Mouse (Mus musculus) heart, embryonic 14.5 days (tissue): ENCODE data around the gene Elf2. TPM values are rescaled to one million over a fixed set of nuclear protein-coding genes. Genes with fewer than 3 reads are reported as not detected.
A peak's percentile ranks its signal among the peaks of the same experiment; 100 is the strongest.

ENCODE experiments used
- ATAC-seq: fragments of 200-750 bp; cut with Nextera tagmentation; 2 replicates; pipeline ENCODE4 v1.8.0; 2017; ENCODE audit warnings: low read depth, moderate TSS enrichment; ENCODE audit not compliant: insufficient number of reproducible peaks, insufficient read depth, low FRiP score
- H3K27ac ChIP-seq, 2 experiments: fragments of 200-500 bp in 1 of 2; fragments of 300-500 bp in 1 of 2; sonication (generic) in 1 of 2; replicated peaks in 1 of 2; 2 replicates each; pipeline ENCODE4 v1.5.1; 2012 to 2014; ENCODE audit warnings: low read depth in 2 of 2, low read length in 2 of 2, control low read depth in 1 of 2, mild to moderate bottlenecking in 1 of 2, mixed read lengths in 1 of 2; ENCODE audit not compliant: control insufficient read depth in 1 of 2, insufficient read depth in 1 of 2
- H3K27me3 ChIP-seq: fragments of 300-500 bp; sonication (generic); 2 replicates; pipeline ENCODE4 v1.6.1; 2014; ENCODE audit warnings: mild to moderate bottlenecking, low read length, control low read depth; ENCODE audit not compliant: control insufficient read depth, insufficient read depth
- H3K36me3 ChIP-seq: fragments of 300-500 bp; sonication (generic); 2 replicates; pipeline ENCODE4 v1.6.1; 2014; ENCODE audit warnings: mild to moderate bottlenecking, control low read depth, low read length, mixed read lengths; ENCODE audit not compliant: control insufficient read depth, insufficient read depth
- H3K4me1 ChIP-seq, 2 experiments: fragments of 200-500 bp in 1 of 2; fragments of 300-500 bp in 1 of 2; sonication (generic) in 1 of 2; 2 replicates each; pipeline ENCODE4 v1.6.1; 2012 to 2014; ENCODE audit warnings: low read length in 2 of 2, control low read depth in 1 of 2, mixed read lengths in 1 of 2; ENCODE audit not compliant: control insufficient read depth in 2 of 2, insufficient read depth in 2 of 2
- H3K4me2 ChIP-seq: fragments of 300-500 bp; sonication (generic); 2 replicates; pipeline ENCODE4 v1.6.1; 2014; ENCODE audit warnings: mild to moderate bottlenecking, low read length
- H3K4me3 ChIP-seq, 2 experiments: fragments of 200-500 bp in 1 of 2; fragments of 300-500 bp in 1 of 2; sonication (generic) in 1 of 2; 2 replicates each; pipeline ENCODE4 v1.5.1; 2012 to 2014; ENCODE audit warnings: low read length in 2 of 2, mild to moderate bottlenecking in 2 of 2, control low read depth in 1 of 2, low read depth in 1 of 2, moderate library complexity in 1 of 2; ENCODE audit not compliant: control insufficient read depth in 1 of 2, insufficient read depth in 1 of 2
- H3K9ac ChIP-seq: fragments of 300-500 bp; sonication (generic); 2 replicates; pipeline ENCODE4 v1.6.1; 2014; ENCODE audit warnings: mild to moderate bottlenecking, low read length
- H3K9me3 ChIP-seq: fragments of 300-500 bp; sonication (generic); 2 replicates; pipeline ENCODE4 v1.6.1; 2016; ENCODE audit warnings: low read length, control low read depth; ENCODE audit not compliant: control insufficient read depth
- WGBS: fragments of 180-500 bp; shearing (Covaris S2); extraction: QIAGEN DNeasy Blood & Tissue Kit; methylation state at CpG from one replicate; pipeline ENCODE4 v1.1.7; 2014; 5-methylcytosine and 5-hydroxymethylcytosine counted together
- polyA plus RNA-seq: library from polyadenylated mRNA; unstranded; fragments of >200 nt; fragmentation: Nextera tagmentation; extraction: Ambion mirVana; gene quantifications from 2 replicates; pipeline ENCODE4 v1.2.1, GENCODE M21; 2014

The Elf2 gene
- polyA plus RNA-seq, 1 experiment from 2014 or later = 60.7 TPM

DNA sequence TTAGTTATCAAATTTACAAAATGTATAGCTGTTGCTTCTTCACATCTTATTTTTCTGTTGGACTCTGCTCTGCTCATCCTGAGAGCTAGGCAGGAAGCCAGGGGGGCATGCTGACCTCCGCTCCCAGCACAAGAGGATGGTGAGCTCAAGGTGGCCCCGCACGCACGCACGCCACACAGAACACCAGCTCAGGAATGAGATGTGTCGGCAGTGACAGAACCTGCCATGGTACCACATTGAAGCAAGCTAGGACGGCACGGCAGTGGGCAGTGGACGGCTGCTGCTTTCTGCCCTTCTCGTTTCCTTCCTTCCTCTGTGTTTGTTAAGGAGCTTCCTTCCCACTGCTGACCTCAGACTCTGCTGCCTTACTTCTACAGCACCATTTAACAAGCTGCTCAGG lies 23.6 kb downstream of the Elf2 start:
- no peak for ATAC-seq
- no peaks in the 10 kb centered on the region for H3K9me3 ChIP-seq
- H3K4me2 ChIP-seq = no peak overlapping the region
- no peak overlapping the region for H3K4me3 ChIP-seq
- no peak overlapping the region for H3K27ac ChIP-seq
- peaks cover 3 to 9% of the 10 kb centered on the region in 2 experiments; a peak in 2 of 4 replicates for H3K4me1 ChIP-seq
- peaks cover 18% of the 10 kb centered on the region for H3K36me3 ChIP-seq
- H3K9ac ChIP-seq = no peak overlapping the region
- H3K27me3 ChIP-seq = no peaks in the 10 kb centered on the region
- WGBS = 40% methylated on average over 10 of the region's 10 CpGs

DNA sequence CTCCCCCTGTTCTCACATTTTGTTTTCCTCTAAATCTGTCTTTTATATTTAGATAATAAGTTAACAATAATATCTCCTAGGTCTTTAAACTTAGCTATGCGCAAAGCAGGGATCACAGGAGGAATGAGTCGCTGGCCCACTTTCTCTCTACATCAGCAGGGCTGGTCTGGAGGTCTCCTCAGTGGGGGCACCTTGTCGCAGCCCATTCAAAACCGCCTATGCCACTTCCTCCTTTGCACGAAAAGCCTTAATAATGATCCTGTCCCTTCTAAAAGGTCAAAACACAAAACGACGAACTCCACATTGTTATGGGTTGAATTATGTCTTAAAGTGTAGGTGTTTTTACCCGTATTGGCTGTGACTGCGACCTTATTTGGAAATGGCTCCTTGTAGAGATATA lies 28.8 kb downstream of the Elf2 start:
- Histone ChIP-seq H3K36me3 (peaks cover 8% of the 10 kb centered on the region), H3K9ac (no peak overlapping the region), H3K9me3 (no peaks in the 10 kb centered on the region), H3K4me3 (no peak overlapping the region), H3K4me1 (peaks cover 6 to 21% of the 10 kb centered on the region in 2 experiments), H3K4me2 (no peak overlapping the region), H3K27me3 (no peaks in the 10 kb centered on the region), H3K27ac (no peak overlapping the region)
- 40% methylated on average over 9 of the region's 9 CpGs for WGBS
- ATAC-seq = no peak

DNA sequence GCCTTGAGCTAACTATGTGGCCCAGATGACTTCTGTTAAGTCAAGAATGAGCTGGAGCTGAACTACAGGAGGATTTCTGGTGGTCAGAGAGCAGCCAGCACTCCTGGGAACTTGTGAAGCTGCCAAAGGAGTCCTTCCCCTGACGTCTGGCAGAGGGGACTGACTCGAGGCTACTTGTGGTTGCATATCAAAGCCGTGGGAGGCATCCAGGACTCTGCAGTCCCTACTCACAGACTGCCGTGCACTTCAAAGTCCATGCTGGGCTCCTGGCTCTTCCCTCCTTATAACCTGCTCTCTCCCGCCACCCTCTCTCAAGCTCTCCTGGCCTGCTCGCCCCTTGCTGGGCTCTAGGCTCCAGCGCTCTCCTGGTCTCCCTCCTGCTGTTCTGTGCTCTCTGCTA lies 30.4 kb downstream of the Elf2 start:
- WGBS = 17% methylated on average over 7 of the region's 7 CpGs

DNA sequence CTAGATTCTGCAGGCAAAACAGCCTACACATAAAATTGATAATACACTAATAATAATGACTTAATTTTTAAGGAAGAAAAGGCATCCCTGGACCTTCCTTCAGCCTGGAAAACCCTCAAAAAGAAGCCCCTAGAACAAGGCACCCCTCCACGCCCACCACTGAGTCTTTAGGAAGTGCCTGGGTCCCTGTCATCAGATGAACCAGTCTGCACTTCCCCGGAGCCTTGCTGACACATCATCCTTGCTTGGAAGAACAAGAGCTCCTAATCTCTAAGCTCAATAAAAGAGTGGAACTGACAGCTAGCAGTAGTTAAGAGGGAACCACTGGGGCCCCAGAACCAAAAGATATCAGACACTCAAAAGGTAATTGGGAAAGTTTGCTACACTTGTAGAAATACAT lies 33.8 kb downstream of the Elf2 start:
- H3K9ac ChIP-seq = no peak overlapping the region
- peaks cover 14 to 38% of the 10 kb centered on the region in 2 experiments for H3K4me1 ChIP-seq
- no peaks in the 10 kb centered on the region for H3K27me3 ChIP-seq
- H3K36me3 ChIP-seq = peaks cover 14% of the 10 kb centered on the region
- ATAC-seq = no peak
- no peak overlapping the region for H3K4me3 ChIP-seq
- no peak overlapping the region for H3K27ac ChIP-seq
- H3K4me2 ChIP-seq = no peak overlapping the region
- WGBS = 30% methylated on average over 2 of the region's 2 CpGs
- no peaks in the 10 kb centered on the region for H3K9me3 ChIP-seq

More for the DNA sequence above, 30.4 kb downstream of the Elf2 start:
- Histone ChIP-seq H3K4me2 (peak overlapping the region; percentile 23; the same call in 1 of the 2 replicates), H3K27me3 (no peaks in the 10 kb centered on the region), H3K4me1 (peaks cover 6 to 21% of the 10 kb centered on the region in 2 experiments), H3K9me3 (no peaks in the 10 kb centered on the region), H3K36me3 (peaks cover 14% of the 10 kb centered on the region), H3K27ac (peak overlapping the region; percentile 44 to 62), H3K4me3 (no peak overlapping the region), H3K9ac (peak overlapping the region; percentile 52; the same call in 1 of the 2 replicates)
- ATAC-seq = peak; percentile 47; the same call in 1 of the 2 replicates

DNA sequence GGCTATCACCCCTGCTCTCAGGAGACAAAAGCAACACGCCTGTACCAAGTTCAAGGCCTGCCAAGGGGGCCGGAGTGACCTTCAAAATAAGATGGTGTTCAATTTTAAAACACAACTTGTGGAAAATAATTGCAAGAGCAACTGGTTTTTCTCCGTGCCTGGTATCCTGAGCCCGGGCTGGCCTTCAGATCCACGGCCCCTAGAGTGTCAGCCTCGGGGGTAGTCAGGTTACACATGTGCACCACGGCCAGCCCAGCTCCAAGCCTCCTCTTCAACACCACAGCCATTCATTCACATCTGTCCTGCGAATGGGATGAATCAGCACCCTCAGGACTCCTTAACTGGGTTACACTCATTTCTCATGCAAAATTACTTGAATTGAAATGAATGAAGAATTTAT lies 34.5 kb downstream of the Elf2 start:
- peaks cover 14% of the 10 kb centered on the region for H3K36me3 ChIP-seq
- H3K4me3 ChIP-seq = no peak overlapping the region
- H3K4me1 ChIP-seq = peaks cover 14 to 36% of the 10 kb centered on the region in 2 experiments
- WGBS = 85% methylated on average over 8 of the region's 8 CpGs
- no peak overlapping the region for H3K27ac ChIP-seq
- no peak overlapping the region for H3K4me2 ChIP-seq
- no peaks in the 10 kb centered on the region for H3K27me3 ChIP-seq
- H3K9ac ChIP-seq = no peak overlapping the region
- no peak for ATAC-seq
- H3K9me3 ChIP-seq = no peaks in the 10 kb centered on the region

DNA sequence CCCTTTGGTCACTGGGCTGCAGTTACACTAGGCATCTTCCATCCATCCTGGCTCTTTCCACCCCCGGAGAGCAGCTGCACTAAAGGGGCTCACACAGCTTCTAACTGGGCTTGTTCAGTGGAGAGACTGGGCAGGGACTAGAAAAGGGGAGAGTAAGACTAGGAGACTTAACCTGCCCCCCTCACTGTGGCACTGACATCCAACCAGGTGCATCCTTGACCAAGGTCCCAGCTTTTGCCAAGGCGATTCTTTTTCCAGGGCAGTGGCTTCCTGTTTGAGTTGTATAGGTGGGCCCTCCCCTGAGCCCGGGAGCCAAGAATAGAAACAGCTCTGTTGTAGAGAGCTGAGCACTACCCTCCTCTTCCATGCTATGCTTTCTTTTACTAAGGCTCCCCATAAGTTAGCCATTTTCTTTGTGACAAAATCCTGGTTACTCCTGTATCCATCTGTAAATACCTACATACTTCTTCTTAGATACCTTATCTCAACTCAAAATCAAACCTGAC lies 37.4 kb downstream of the Elf2 start:
- Histone ChIP-seq H3K27ac (peak overlapping the region; percentile 24 to 76; a peak in 3 of 4 replicates), H3K4me3 (no peak overlapping the region), H3K27me3 (no peaks in the 10 kb centered on the region), H3K9me3 (no peaks in the 10 kb centered on the region), H3K9ac (no peak overlapping the region), H3K4me1 (peaks cover 8 to 19% of the 10 kb centered on the region in 2 experiments), H3K36me3 (peaks cover 10% of the 10 kb centered on the region), H3K4me2 (peak overlapping the region; percentile 1; the same call in 1 of the 2 replicates)
- ATAC-seq = peak; percentile 39; the same call in 1 of the 2 replicates
- WGBS = 36% methylated on average over 3 of the region's 3 CpGs

DNA sequence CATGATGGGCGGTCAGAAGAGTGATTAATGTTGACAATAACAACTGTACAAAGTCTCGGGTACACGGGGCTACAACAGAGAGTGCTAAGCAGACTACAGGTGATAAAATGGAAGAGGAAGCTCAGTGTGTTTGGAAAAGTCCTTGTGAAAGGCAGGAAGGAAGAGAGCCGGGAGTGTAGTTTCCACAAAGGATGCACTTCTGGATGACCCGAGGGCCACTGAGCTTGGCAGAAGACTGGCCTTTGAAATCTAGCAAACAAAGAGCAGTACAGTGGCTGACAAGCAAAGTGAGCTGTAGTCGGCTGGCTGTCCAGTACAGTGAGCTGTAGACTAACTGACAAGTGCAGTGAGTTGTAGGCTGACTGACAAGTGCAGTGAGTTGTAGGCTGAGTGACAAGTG lies 38.9 kb downstream of the Elf2 start:
- H3K27ac ChIP-seq = peak overlapping the region; percentile 53 to 73; a peak in 3 of 4 replicates
- ATAC-seq = peak; percentile 26; the same call in 1 of the 2 replicates

DNA sequence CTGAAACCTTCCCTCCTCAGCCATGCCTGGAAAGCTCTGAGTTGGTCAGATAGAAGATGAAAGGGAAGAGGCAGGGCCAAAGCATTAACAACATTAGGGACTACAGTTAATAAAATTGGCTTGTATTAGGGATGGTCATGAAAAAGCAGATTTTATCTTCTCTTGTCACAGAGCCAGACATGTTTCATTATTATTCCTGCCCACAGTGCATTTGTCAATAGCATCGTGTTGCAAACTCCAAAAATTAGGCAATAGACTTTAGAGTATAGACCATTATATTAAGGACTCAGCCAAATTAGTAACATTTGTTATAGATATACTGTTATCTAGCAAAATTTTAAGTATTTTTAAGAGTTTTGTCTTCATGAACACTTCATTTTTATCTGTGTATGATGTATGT lies 43.7 kb downstream of the Elf2 start:
- 60% methylated on average over 1 of the region's 1 CpGs for WGBS
- H3K36me3 ChIP-seq = peaks cover 9% of the 10 kb centered on the region; the same call in 1 of the 2 replicates
- no peaks in the 10 kb centered on the region for H3K9me3 ChIP-seq
- no peak overlapping the region for H3K4me2 ChIP-seq
- no peak for ATAC-seq
- no peak overlapping the region for H3K4me3 ChIP-seq
- H3K9ac ChIP-seq = no peak overlapping the region
- no peaks in the 10 kb centered on the region for H3K4me1 ChIP-seq
- no peak overlapping the region for H3K27ac ChIP-seq
- H3K27me3 ChIP-seq = no peaks in the 10 kb centered on the region

More for the DNA sequence above, 38.9 kb downstream of the Elf2 start:
- Histone ChIP-seq H3K9me3 (no peaks in the 10 kb centered on the region), H3K27me3 (no peaks in the 10 kb centered on the region), H3K4me2 (no peak overlapping the region), H3K4me1 (peaks cover 8 to 18% of the 10 kb centered on the region in 2 experiments), H3K36me3 (0 out of 2 replicates have a peak, but pooled peaks cover 6% of the 10 kb centered on the region), H3K9ac (no peak overlapping the region), H3K4me3 (no peak overlapping the region)
- 69% methylated on average over 6 of the region's 6 CpGs for WGBS
